Mouse (Mus musculus) right cerebral cortex, postnatal 14 days (tissue): Measurements from ENCODE around the gene Kat2b.
"Not testable (repeated sequence)": the region's sequence is repeated elsewhere in the genome, so short reads cannot be mapped to it uniquely, and the experiment has no call there.

ENCODE experiments used
- DNase-seq: peaks from one replicate; pipeline ENCODE4 v3.0.0; 2022

Gene Kat2b

DNA sequence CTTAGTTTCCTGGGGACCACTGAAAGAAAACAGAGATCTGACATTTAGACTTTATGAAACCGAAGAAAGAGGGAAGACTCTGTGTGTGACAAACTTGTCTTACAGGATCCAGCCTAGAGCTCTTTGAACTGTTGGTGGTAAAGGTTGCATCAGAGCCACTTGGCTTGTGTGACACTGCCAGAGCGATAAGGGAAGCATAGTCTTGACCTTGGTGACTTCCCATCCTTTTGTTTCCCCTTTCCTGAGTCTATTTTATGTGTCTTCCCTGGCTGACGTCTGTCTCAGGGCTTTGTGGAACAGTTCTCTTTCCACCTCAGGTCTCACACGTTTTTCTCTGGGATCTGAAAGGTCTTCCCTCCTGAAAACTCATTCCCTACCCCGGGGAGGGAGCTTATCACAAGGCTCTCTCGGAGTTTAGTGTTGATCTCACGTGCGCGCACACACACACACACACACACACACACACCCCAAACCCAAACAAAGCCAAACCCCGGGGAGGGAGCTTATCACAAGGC is 3.8 kb downstream of the Kat2b start:
- no peak for DNase-seq

DNA sequence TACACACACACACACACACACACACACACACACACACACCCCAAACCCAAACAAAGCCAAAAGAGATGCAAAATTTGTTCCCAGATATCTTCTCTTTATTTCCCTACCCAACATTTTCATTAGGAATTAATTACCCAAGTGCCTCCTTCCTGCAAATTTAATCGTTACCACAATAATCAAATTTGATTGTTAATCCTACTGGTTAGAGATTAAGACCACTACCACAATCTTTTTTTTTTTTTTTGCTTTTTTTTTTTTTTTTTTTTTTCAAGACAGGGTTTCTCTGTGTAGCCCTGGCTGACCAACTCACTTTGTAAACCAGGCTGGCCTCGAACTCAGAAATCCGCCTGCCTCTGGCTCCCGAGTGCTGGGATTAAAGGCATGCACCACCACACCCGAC is 4.3 kb downstream of the Kat2b start:
- not testable (repeated sequence) for DNase-seq

DNA sequence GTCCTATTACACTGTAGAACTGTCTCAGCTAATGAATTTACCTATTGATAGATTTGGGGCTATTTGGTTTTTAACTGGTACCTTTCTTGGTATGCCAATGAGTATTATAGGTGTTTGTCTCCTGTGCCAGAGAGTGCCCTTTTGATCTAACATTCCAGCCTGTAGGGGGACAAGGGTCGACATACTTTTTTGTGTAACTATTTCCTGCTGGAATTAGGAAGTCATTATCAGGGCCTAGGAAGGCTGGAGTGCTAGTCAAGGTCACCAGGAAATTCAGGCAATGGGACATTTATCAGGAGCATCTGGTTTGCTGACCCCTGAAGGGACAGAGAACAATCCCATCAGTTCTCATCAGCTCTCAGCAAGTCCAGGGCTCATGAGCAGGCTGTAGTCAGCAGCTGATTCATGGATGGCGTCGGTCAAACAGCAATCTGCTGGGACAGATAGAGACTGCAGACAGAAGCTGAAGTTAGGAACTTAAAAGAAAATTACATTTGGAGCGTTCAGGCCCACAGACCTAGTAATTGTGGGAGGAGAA is 6.4 kb downstream of the Kat2b start:
- DNase-seq = no peak

DNA sequence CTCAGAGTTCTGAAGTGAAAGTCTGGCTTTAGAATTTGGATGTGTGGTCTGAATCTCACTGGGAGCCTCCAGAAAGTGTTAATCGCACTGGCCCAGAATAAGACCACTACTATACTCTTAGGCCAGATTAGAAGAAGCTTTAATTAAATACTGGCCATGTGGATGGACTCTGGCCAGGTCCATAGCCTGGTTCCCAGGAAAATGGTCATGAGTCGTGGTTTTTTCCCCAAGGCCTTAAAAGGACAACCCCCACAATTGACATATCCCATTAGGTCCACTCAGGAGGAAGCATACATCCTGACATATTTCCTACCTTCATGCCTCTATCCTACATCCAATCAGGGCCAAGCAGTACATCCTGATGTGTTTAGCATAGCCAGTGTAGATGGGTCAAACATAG is 10.5 kb downstream of the Kat2b start:
- no peak for DNase-seq

DNA sequence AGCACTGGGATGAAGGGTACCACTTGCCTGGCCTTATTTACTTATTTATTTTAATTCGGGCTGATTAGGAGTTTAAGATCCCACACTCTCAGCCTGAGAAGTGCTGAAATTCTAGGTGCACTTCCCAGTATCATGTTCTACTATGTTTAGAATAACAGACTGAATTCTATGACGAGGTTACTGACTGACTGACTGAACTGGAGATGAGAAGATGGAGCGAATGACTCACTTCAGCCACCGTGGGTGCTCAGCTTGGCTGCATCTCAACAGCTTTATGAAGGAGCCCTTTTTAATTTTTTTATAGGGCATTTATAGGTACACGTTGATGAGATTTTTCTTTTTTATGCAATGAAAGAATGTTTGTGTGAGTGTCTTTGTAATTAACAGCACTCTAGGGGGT is 11.1 kb downstream of the Kat2b start:
- no peak for DNase-seq

DNA sequence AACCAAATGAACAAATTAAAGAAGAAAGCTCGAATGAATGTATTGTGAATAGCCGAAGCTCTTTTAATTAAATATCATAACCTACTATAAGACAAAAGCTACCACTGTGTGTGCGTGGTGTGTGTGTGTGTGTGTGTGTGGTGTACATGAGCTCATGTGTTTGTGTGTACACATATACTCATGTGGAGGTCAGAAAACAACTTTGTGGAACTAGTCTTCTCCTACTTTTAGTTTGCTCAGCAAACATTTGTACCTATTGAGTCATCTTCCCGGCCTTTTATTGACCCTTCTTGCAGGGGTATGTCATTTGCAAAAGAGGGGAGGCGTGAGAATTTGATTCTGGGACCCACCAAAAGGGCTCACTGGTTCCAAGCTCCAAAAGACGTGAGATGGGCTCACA is 11.6 kb downstream of the Kat2b start:
- no peak for DNase-seq

DNA sequence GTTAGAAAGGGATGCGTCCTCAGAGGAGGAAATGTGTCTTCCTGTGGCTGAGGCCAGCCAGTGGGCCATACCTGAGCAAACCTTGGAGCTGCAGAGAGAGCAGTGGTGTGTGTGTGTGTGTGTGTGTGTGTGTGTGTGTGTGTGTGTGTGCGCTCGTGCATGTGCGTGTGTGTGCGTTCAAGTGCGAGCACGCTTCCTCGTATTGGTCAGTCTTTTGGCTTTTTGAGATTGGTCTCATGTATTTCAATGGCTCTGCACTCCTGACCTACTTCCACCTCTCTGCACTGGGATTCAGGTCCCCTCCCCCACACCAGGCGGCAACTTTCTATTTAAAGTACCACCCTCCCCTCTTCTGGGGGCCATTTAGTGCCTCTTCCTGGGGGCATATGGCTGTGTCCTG is 12.1 kb downstream of the Kat2b start:
- no peak for DNase-seq

DNA sequence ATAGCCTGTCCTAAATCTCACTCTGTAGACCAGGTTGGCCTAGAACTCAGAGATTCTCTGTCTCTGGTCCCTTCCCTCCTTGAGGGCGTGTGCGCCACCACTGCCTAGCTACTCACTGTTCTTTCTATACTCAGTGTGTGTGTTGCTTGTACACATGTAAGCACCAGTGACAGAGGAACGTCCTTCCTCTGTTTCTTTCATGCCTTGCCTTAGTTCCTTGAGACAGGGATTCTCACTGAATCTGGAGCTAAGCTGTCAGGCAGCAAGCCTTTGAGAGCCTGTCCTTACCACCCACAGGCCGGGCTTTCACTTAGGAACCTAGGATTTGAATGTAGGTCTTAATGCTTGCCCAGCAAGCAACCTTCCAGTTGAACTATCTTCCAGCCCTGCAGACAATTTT is 13.0 kb downstream of the Kat2b start:
- DNase-seq = no peak

DNA sequence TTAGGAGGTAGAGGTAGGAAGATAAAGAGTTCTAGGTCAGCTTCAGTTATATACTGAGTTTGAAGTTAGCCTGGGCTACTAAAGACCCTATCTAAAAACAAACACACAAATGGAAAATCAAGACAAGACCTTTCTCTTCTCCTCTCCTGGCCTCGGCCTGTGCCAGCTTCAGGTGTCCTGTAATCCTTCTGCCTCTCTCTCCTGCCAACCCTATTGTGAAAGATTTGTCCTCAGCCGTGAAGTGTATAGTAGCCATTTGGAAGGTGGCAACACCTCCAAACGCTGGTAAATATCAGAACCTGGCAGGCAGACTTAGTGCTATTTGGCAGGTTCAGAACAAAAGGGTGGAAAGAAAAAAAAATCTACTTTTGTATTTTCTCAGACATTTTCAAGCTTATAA is 13.6 kb downstream of the Kat2b start:
- DNase-seq = no peak

DNA sequence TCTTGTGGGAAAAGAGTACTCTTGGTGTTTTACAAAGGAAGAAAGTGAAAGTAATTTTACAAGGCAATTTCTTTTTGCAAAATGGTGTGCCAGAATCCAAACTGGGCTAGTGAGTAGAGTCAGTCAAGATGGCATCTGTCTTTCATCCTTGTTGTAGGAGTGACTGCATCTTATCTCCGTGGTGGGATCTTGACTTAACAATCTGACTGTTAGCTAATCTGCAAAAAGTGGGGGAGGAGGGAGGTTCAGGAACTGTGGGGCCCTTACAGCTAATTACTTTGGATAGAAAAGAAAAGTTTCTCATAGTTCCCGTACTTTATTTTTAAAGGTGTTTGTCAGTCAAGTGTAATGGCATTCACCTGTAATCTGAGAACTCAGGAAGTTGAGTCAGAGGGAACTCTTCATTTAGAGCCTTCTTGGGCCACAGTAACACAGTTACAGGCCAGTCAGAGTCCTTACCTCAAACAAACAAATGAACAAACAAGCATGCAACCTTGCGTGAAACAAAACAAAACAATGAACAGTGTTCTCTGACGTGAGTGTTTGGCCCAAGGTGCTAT is 15.4 kb downstream of the Kat2b start:
- DNase-seq = no peak

DNA sequence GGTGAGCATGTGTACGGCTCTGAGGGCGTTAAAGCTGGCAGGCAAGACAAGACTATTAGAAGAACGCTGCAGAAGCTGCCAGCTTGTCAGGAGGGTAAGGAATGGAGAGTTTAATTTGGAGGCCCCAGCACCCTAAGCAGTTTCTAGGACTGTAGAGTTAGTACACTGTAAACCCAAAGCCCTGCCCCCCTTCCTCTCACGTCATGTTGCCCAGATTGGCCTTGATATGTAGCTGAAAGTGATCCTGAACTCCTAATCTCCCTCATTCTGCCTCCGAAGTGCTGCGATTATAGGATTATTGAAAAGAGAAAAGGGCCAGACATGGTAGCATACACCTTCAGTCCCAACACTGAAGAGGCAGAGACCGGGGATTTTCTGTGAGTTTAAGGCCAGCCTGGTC is 16.1 kb downstream of the Kat2b start:
- no peak for DNase-seq

DNA sequence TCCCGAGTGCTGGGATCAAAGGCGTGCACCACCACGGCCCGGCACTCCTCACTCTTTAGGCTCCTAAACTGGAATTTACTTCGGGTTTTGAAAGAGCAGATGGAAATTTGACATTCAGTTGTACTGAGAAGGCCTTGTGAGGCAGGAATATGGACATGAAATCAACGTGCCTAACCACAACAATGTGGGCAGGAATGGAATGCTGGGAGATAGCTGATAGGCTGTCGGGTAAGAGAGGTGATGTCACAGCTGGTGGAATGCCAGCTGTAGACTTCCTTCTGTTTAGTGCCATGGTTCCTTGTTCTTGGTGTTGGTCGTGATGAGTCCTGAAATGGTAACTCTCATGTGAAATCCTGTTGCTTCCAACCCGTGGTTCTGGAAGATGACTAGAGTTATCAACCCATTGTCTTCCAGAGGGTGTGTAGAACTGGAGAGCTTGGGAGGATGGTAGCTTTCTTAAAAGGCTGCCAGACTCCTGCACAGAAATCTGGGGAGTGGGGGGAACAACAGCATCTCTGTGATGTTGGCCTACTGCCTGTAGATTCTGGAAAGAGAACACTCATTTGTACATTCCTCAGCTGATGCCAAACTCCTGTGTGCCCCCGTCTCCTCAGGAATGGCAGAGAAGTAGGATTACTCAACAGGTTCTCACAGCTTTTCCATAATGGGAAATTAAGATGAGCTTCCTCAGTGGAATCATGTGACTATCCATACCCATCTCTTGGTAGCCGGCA is 17.4 kb downstream of the Kat2b start:
- no peak for DNase-seq

DNA sequence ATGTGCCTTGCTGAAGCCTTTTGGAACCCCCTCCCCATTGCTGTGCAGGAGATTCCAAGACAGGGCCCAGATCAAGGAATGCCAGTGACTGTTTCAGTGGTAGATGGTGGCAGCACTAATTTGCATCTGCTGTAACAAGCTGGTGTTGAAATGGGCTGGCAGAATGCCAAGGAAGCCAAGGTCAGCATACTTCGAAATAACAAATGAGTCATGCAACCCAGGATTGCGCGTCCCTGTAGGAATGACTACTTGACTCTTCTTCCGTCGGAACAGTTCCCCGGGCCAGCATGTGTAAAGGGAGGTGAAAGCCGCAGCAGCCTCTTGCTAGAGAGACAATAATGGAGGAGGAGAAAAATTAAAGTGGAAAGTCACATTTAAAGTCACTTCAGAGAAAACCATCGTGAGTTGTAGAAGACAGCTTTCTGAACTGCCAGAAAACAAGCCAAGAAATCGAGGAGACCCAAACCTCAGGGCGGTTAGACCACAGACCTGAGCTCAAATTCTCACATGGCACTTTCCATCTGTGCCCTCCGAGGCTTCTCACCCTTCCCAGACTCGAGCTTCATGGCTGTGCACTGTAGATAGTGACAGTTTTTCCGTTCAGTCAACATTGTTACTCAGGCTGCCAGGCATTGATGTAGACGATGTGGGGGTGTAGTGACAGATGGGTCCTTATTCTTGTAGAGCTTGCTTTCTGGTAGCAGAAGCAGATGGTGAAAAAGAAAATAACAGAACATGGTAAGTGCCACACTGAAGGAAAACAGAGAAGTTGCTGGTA is 20.6 kb downstream of the Kat2b start:
- peak; percentile 68 for DNase-seq

DNA sequence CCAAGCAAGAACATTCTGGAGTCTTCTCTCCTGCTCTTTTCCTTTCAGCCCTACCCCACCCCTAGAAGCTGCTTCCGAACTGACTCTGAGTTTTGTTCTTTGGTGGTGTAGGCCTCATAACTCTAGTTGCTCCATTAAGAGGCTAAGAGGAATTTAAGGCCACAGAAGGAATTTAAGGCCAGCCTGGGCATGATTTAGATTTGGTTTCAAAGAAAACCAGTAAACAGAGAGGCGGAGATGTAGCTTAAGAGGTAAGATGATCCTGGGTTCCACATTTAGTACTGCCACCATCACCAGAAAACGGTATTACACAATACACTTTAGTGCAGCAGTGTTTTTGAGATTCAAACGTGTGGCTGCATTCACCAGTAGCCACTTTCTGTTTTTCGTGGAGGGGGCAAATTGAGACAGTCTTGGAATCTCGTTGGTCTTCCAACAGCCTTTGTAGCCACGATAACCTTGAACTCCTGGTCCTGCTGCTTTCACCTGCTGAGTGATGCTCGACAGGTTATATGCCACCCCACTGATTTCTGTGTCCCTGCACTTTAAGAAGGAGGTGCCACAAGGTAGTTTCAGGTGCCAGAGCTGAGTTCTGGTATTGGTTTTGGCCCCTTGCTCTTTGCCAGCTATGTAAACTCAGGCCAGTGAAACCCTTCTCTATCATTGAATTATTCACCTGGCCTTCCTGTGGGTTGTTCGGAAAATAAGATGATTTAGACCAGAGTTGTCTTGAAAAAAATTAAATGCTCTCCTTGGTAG is 21.6 kb downstream of the Kat2b start:
- DNase-seq = no peak

DNA sequence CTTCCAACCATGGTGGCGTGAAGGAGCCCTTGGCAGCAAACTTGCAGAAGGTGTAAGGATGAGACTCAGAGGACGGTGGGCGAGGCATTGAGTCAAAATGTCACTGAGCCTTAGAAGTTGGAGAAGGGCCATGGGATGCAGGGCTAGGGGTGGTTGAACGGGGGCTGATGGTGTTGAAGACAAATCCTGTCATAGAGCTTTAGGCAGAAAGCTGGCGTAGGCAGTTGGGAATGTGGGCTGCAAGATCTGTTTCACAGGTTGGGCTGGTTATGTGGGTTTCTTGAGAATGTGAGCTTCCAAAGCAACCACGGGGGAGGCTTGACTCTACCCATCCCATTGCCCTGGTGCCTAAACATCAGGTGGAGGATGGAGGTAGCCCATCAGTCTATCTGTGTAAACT is 23.4 kb downstream of the Kat2b start:
- DNase-seq = no peak

DNA sequence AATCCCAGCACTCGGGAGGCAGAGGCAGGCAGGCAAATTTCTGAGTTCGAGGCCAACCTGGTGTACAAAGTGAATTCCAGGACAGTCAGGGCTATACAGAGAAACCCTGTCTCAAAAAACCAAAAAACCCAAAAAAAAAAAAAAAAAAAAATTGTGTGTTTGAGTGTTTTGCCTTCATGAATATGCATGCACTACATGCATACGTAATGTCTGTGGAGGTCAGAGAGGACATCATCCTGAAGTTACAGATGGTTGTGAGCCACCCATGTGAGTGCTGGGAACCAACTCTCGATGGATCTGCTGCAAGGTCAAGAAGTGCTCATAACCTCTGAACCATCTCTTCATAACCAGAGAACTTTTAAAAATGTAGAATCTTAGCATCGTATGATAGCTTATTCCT is 25.2 kb downstream of the Kat2b start:
- no peak for DNase-seq

DNA sequence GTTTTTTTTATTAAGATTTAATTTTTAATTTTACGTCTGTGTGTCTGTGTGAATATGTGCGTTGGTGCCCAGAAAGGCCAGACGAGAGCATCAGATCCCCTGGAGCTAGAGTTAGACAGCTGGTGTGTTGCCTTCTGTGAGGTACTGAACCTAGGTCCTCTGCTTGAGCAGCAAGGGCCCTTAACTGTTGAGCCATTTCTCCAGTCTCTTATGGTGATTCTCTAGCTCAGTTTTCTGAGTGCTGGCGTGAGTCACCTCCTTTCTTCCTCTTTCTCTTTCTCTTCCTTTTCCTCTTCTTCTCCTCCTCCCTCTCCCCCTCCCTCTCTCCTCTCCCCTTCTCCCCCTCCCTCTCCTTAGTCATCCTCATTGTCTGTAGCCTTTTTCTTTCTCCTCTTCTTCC is 27.9 kb downstream of the Kat2b start:
- no peak for DNase-seq

DNA sequence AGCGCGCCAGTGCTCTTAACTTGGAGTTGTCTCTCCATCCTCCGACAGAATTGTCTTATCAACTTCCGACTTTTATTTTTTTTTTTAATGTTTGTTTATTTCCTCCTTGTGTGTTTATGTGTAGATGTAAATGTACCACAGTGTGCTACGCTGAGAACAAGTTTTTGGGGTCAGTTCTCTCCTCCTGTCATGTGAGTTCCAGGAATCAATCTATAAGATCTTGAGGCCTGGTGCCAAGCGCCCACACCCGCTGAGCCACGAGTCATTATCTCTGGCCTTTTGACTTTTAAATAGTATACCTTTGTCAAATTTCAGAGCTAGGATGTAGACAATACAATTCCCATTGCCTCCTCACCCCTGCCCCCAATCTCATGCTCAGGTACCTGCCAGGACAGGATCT is 28.9 kb downstream of the Kat2b start:
- no peak for DNase-seq

DNA sequence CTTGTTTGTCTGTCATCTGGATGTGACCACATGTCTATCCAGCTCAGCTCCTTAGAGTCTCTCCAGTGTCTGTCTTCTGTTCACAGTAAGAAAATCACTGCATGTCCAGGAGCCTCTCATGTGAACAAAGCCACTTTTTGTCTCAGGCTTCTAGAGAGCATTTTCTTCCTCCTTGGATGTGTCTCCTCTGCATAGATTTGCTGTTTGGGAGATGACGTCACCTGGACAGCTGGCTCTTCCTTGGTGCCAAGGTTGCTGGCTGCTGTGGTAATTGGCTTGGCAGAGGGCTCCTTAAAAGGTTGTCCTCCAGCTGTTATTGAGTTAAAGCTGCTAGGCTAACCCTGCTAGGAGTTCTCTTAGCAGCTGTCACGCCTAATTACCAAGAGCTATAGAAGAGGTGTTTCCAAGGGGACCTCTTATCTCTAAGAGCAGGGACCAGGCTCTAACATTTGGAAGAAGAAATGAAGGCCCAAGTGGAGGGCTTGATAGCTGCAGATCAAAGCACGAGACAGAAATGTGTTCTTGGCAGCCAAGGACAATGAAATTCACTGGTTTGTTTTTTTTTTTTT is 29.7 kb downstream of the Kat2b start:
- peak; percentile 17 for DNase-seq

DNA sequence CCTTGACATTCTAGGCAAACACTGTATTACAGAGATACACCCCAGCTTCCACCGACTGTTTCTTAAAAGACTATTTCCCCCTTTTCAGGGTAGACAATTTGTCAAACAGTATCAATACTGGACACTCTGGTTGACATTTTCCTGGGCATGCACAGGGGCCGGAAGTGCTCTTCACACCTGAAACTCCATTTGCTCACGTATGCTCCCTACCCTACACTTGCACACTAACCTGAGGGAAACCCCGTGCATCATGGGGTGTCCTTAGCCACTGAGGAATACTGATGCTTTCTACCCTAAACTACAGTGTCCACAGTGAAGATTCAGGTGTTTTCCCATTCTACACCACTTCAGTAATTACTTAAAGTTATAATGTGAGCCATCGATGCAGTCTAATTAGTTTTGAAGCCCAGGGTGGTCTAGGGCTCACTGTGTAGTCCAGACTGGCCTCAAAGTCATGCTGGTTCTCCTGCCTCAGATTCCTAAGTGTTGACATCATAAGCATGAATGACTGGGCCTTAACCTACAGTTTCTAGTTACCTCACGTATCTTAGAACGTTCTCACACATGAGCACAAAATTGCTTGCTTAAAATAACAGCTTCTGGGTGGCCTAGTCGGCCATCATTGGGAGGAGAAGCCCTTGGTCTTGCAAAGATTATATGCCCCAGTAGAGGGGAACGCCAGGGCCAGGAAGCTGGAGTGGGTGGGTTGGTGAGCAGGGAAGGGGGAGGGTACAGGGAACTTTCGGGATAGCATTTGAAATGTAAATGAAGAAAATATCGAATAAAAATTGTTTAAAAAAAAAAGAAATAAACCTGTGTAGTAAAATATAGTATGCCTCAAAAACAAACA is 30.5 kb downstream of the Kat2b start:
- DNase-seq = no peak

DNA sequence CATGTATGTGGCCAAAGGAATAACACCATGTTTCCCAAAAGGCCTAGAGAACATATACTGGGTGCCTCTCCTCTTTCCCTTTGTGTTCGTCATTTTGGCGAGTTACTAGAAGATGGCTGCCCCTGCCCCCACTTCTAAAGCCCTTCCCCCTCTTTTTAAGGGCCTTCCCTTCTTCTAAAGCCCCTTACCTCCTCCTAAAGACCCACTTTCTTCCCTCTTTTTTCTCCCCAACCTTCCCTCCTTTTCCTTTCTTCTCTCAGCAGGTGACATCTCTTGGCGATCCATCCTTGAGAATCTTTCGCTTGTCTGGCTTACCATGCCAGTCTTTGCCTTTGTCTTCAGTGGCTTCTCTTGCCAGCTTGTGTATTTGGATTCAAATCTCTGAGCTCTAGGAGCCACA is 31.9 kb downstream of the Kat2b start:
- DNase-seq = no peak

DNA sequence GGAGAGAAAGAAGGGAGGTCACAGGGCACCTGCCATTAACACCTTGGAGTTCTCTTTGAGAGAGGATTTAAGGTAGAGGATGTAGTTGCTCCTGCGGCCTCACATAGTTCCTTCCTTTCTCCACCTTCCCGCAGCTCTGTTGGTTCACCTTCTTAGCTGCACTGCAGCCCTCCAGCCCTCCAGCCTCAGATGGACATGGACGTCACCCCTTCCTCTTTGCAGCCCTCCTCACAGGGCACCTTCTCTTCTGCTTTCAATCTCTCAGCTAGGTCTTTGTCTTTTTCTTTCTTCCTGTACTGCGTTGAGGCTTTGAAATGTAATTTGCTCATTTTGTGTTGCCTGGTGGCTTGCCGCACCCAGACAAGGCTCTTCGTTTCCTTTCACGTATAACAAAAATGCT is 36.6 kb downstream of the Kat2b start:
- DNase-seq = not testable (repeated sequence)
